15 mouse cellular contexts compared by ENCODE assay signal in genomic region chr1:163563064-163563463, GRCm38 (mm10).
"Had no signal": no experiment of that assay in that cellular context is flagged by ENCODE, and none has a peak within 500 bp of the region (broad histone marks: within the 10 kb centered on the region; RNA-seq: fewer than 3 reads in every experiment).

No protein-coding gene starts in this region.

- ATAC-seq: midbrain, embryonic 16.5 days had no signal

- H3K36me3 ChIP-seq: midbrain, embryonic 12.5 days; neural tube, embryonic 12.5 days; stomach, embryonic 15.5 days had no signal

- DNase-seq: lung, adult 18-20 months; lung, embryonic 14.5 days; lung, postnatal 10 days; lung, postnatal 4 days; midbrain, embryonic 14.5 days; retina, postnatal 1 day; right cerebral cortex, adult 18-20 months; right cerebral cortex, postnatal 14 days; thymus, adult 2 months; thymus, postnatal 25 days; thymus, postnatal 4 days had no signal

- H3K27me3 ChIP-seq: midbrain, embryonic 12.5 days; neural tube, embryonic 12.5 days; stomach, embryonic 15.5 days had no signal

- H3K4me3 ChIP-seq: midbrain, embryonic 12.5 days; neural tube, embryonic 12.5 days; stomach, embryonic 15.5 days had no signal

- H3K4me2 ChIP-seq: lung, embryonic 14.5 days; midbrain, embryonic 12.5 days; neural tube, embryonic 12.5 days; stomach, embryonic 15.5 days had no signal
